7 mouse cellular contexts compared by ENCODE assay signal in genomic region chr7:125707593-125708022, GRCm38 (mm10). TPM values are rescaled to one million over a fixed set of nuclear protein-coding genes. Genes with fewer than 3 reads are reported as not detected.
DNase-seq lines count a peak whose midpoint lies in the region; ATAC-seq lines count a peak whose summit lies in the region.

Gtf3c1 (minus strand) TSS chr7:125707780.
D430042O09Rik (plus strand) TSS chr7:125707888.

- peak; percentile 96 for ATAC-seq in embryonic facial prominence, embryonic 12.5 days (ENCODE audit: insufficient number of reproducible peaks, insufficient read depth, low FRiP score, low TSS enrichment)
- peak; percentile 98 for ATAC-seq in limb, embryonic 11.5 days (ENCODE audit: insufficient number of reproducible peaks, low FRiP score, low TSS enrichment, low read depth)
- peak; percentile 99 for ATAC-seq in midbrain, embryonic 14.5 days (ENCODE audit: low FRiP score, low TSS enrichment)

- H3K9ac ChIP-seq in embryonic facial prominence, embryonic 12.5 days: peak within 1 kb of the TSS; percentile 94
- H3K9ac ChIP-seq in limb, embryonic 11.5 days (ENCODE audit: low read length): peak within 1 kb of the TSS; percentile 92
- H3K9ac ChIP-seq in midbrain, embryonic 14.5 days (replicated peaks; ENCODE audit: low read length): peak within 1 kb of the TSS; percentile 86

- under 1% methylated on average over 45 of the region's 45 CpGs for WGBS in embryonic facial prominence, embryonic 12.5 days
- under 1% methylated on average over 45 of the region's 45 CpGs for WGBS in limb, embryonic 11.5 days
- 0% methylated on average over 45 of the region's 45 CpGs for WGBS in midbrain, embryonic 14.5 days

- H3K27ac ChIP-seq in embryonic facial prominence, embryonic 12.5 days: peak within 1 kb of the TSS; percentile 93
- peak within 1 kb of the TSS; percentile 91 for H3K27ac ChIP-seq in limb, embryonic 11.5 days (replicated peaks; ENCODE audit: low read depth, low read length)
- peak within 1 kb of the TSS; percentile 91 for H3K27ac ChIP-seq in midbrain, embryonic 14.5 days (replicated peaks; ENCODE audit: low read depth, low read length)

- peak within 1 kb of the TSS; percentile 93 for H3K4me3 ChIP-seq in embryonic facial prominence, embryonic 12.5 days
- peak within 1 kb of the TSS; percentile 93 for H3K4me3 ChIP-seq in limb, embryonic 11.5 days (ENCODE audit: low read depth, low read length)
- peak within 1 kb of the TSS; percentile 80 for H3K4me3 ChIP-seq in midbrain, embryonic 14.5 days (replicated peaks; ENCODE audit: low read depth, low read length)

- peaks cover 30% of the 10 kb centered on the region for H3K4me1 ChIP-seq in embryonic facial prominence, embryonic 12.5 days
- H3K4me1 ChIP-seq in limb, embryonic 11.5 days (ENCODE audit: control insufficient read depth, insufficient read depth, low read length): peaks cover 17% of the 10 kb centered on the region
- peaks cover 31% of the 10 kb centered on the region for H3K4me1 ChIP-seq in midbrain, embryonic 14.5 days (ENCODE audit: control insufficient read depth, insufficient read depth, low read length)

- H3K9me3 ChIP-seq in embryonic facial prominence, embryonic 12.5 days: no peaks in the 10 kb centered on the region
- H3K9me3 ChIP-seq in limb, embryonic 11.5 days (ENCODE audit: control insufficient read depth, low read length): no peaks in the 10 kb centered on the region
- H3K9me3 ChIP-seq in midbrain, embryonic 14.5 days (ENCODE audit: control insufficient read depth, low read length): no peaks in the 10 kb centered on the region

- H3K27me3 ChIP-seq in embryonic facial prominence, embryonic 12.5 days: no peaks in the 10 kb centered on the region
- H3K27me3 ChIP-seq in limb, embryonic 11.5 days (ENCODE audit: control insufficient read depth, insufficient read depth, low read length): no peaks in the 10 kb centered on the region
- no peaks in the 10 kb centered on the region for H3K27me3 ChIP-seq in midbrain, embryonic 14.5 days (ENCODE audit: control insufficient read depth, insufficient read depth, low read length)

- H3K36me3 ChIP-seq in embryonic facial prominence, embryonic 12.5 days: peaks cover 20% of the 10 kb centered on the region
- H3K36me3 ChIP-seq in limb, embryonic 11.5 days (ENCODE audit: control insufficient read depth, insufficient read depth, low read length): peaks cover 11% of the 10 kb centered on the region
- H3K36me3 ChIP-seq in midbrain, embryonic 14.5 days (ENCODE audit: control insufficient read depth, insufficient read depth, low read length): peaks cover 19% of the 10 kb centered on the region

- peak; percentile 100 for DNase-seq in adrenal gland, postnatal 25 days
- peak; percentile 100 for DNase-seq in heart, adult 11 months
- peak; percentile 100 for DNase-seq in kidney, adult 18-20 months
- peak; percentile 100 for DNase-seq in limb, embryonic 11.5 days (ENCODE audit: low spot score)
- peak; percentile 100 for DNase-seq in midbrain, embryonic 14.5 days
- DNase-seq in spleen, adult 18-20 months: peak; percentile 99 to 100

- peak within 1 kb of the TSS; percentile 68 for H3K4me2 ChIP-seq in embryonic facial prominence, embryonic 12.5 days (replicated peaks)
- H3K4me2 ChIP-seq in limb, embryonic 11.5 days (ENCODE audit: low read depth, severe bottlenecking): peak within 1 kb of the TSS; percentile 76
- H3K4me2 ChIP-seq in midbrain, embryonic 14.5 days (ENCODE audit: low read length): peak within 1 kb of the TSS; percentile 79

RNA-seq across cellular contexts. Expression of gene Gtf3c1, which starts in this region (rescaled TPM):
- 80.2 and 89.2 TPM in 2 replicates for total RNA-seq in adrenal gland, postnatal 25 days (2021)
- 47.5 and 47.6 TPM in 2 replicates for polyA plus RNA-seq in embryonic facial prominence, embryonic 12.5 days (2016; fragmentation: Nextera tagmentation; extraction: Ambion mirVana)
- polyA plus RNA-seq in limb, embryonic 11.5 days (2014; fragmentation: Nextera tagmentation; extraction: Ambion mirVana): 34.1 and 38.2 TPM in 2 replicates
- 29.6 and 47.1 TPM in 2 replicates for polyA plus RNA-seq in midbrain, embryonic 14.5 days (2014; fragmentation: Nextera tagmentation; extraction: Ambion mirVana)

RNA-seq across cellular contexts. Expression of gene D430042O09Rik, which starts in this region (rescaled TPM):
- total RNA-seq in adrenal gland, postnatal 25 days (2021): 27.3 and 37.0 TPM in 2 replicates
- polyA plus RNA-seq in embryonic facial prominence, embryonic 12.5 days (2016; fragmentation: Nextera tagmentation; extraction: Ambion mirVana): 10.9 and 11.1 TPM in 2 replicates
- 11.3 and 11.5 TPM in 2 replicates for polyA plus RNA-seq in limb, embryonic 11.5 days (2014; fragmentation: Nextera tagmentation; extraction: Ambion mirVana)
- polyA plus RNA-seq in midbrain, embryonic 14.5 days (2014; fragmentation: Nextera tagmentation; extraction: Ambion mirVana): 8.6 and 8.7 TPM in 2 replicates

Comparison
In these comparisons a context has a peak if more than half of its experiments do, and no peak if none do; other contexts are left out.
1. Peak in every context shown above with its lines: DNase-seq, ATAC-seq, H3K4me3 ChIP-seq and H3K27ac ChIP-seq.